Mouse (Mus musculus): ENCODE measurements around the gene Cdh24. TPM values are rescaled to one million over a fixed set of nuclear protein-coding genes. Genes with fewer than 3 reads are reported as not detected.

Gene Cdh24
- polyA plus RNA-seq, 1 experiment from 2014 or later = 6.2 TPM

GRCm38 (mm10) chr14:54640946-54641304, 239 bp downstream of the Cdh24 start, which contains the start of gene Gm17606:
Gm17606 (plus strand) TSS chr14:54640952.
- H3K4me1 ChIP-seq (ENCODE audit: control insufficient read depth, insufficient read depth, low read length) = peaks cover 6% of the 10 kb centered on the region; the same call in 1 of the 2 replicates
- H3K4me3 ChIP-seq (ENCODE audit: low read depth, low read length) = peak within 1 kb of the TSS; percentile 75
- peak within 1 kb of the TSS; percentile 95 for H3K4me2 ChIP-seq (ENCODE audit: low read depth, low read length)
- peaks cover 23% of the 10 kb centered on the region for H3K36me3 ChIP-seq (replicated peaks; ENCODE audit: control insufficient read depth, insufficient read depth, low read depth, low read length)
- no peaks in the 10 kb centered on the region for H3K9me3 ChIP-seq (replicated peaks; ENCODE audit: control insufficient read depth, low read length)
- no peak; the same call in 1 of the 2 replicates for ATAC-seq (replicated peaks; ENCODE audit: insufficient number of reproducible peaks, low FRiP score, low TSS enrichment, low read depth)
- peak within 1 kb of the TSS; percentile 64 for H3K27ac ChIP-seq (replicated peaks; ENCODE audit: low read depth, low read length)
- peak within 1 kb of the TSS; percentile 92 for H3K9ac ChIP-seq (replicated peaks; ENCODE audit: low read length)
- WGBS = 0% methylated on average over 21 of the region's 28 CpGs
- no peaks in the 10 kb centered on the region for H3K27me3 ChIP-seq (ENCODE audit: control insufficient read depth, insufficient read depth, low read length)
- DNase-seq (ENCODE audit: low spot score) = no peak

DNA sequence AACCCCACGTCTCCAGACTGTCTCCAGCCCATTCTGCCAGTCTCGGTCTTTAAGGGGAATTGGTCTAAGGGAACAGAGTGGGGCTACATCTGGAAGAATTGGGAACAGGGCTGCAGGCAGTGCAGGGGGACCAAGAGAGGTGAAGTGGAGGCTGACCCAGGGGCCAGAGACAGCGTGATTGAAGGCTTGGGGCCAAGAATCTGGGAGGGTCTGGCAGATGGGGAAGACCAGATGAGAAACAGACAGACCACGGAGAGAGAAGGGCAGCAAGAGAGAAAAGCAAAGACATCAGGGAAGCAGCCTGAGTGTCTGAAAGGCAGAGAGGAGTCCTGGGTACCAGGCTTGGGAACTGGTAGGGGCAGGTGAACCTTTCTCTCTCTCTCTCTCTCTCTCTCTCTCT, 1.0 kb downstream of the Cdh24 start:
- peaks cover 6% of the 10 kb centered on the region; the same call in 1 of the 2 replicates for H3K4me1 ChIP-seq (ENCODE audit: control insufficient read depth, insufficient read depth, low read length)
- H3K9ac ChIP-seq (replicated peaks; ENCODE audit: low read length) = peak overlapping the region; percentile 92; the same call in 1 of the 2 replicates
- no peak for ATAC-seq (replicated peaks; ENCODE audit: insufficient number of reproducible peaks, low FRiP score, low TSS enrichment, low read depth)
- no peak overlapping the region for H3K27ac ChIP-seq (replicated peaks; ENCODE audit: low read depth, low read length)
- DNase-seq (ENCODE audit: low spot score) = no peak
- WGBS = 19% methylated on average over 4 of the region's 4 CpGs
- no peaks in the 10 kb centered on the region for H3K9me3 ChIP-seq (replicated peaks; ENCODE audit: control insufficient read depth, low read length)
- H3K27me3 ChIP-seq (ENCODE audit: control insufficient read depth, insufficient read depth, low read length) = no peaks in the 10 kb centered on the region
- peak overlapping the region; percentile 75 for H3K4me3 ChIP-seq (ENCODE audit: low read depth, low read length)
- H3K36me3 ChIP-seq (replicated peaks; ENCODE audit: control insufficient read depth, insufficient read depth, low read depth, low read length) = peaks cover 15% of the 10 kb centered on the region
- H3K4me2 ChIP-seq (ENCODE audit: low read depth, low read length) = peak overlapping the region; percentile 95

GRCm38 (mm10) chr14:54638210-54638609, 3.0 kb downstream of the Cdh24 start:
- no peak overlapping the region for H3K4me2 ChIP-seq (ENCODE audit: low read depth, low read length)
- H3K4me3 ChIP-seq (ENCODE audit: low read depth, low read length) = no peak overlapping the region
- WGBS = 90% methylated on average over 5 of the region's 5 CpGs
- H3K27me3 ChIP-seq (ENCODE audit: control insufficient read depth, insufficient read depth, low read length) = no peaks in the 10 kb centered on the region
- H3K9ac ChIP-seq (replicated peaks; ENCODE audit: low read length) = no peak overlapping the region
- ATAC-seq (replicated peaks; ENCODE audit: insufficient number of reproducible peaks, low FRiP score, low TSS enrichment, low read depth) = no peak
- H3K9me3 ChIP-seq (replicated peaks; ENCODE audit: control insufficient read depth, low read length) = no peaks in the 10 kb centered on the region
- peaks cover 6% of the 10 kb centered on the region; the same call in 1 of the 2 replicates for H3K4me1 ChIP-seq (ENCODE audit: control insufficient read depth, insufficient read depth, low read length)
- DNase-seq (ENCODE audit: low spot score) = no peak
- H3K36me3 ChIP-seq (replicated peaks; ENCODE audit: control insufficient read depth, insufficient read depth, low read depth, low read length) = peaks cover 8% of the 10 kb centered on the region
- no peak overlapping the region for H3K27ac ChIP-seq (replicated peaks; ENCODE audit: low read depth, low read length)

GRCm38 (mm10) chr14:54636954-54637353, 4.2 kb downstream of the Cdh24 start:
- H3K27ac ChIP-seq (replicated peaks; ENCODE audit: low read depth, low read length) = no peak overlapping the region
- H3K27me3 ChIP-seq (ENCODE audit: control insufficient read depth, insufficient read depth, low read length) = no peaks in the 10 kb centered on the region
- no peaks in the 10 kb centered on the region for H3K9me3 ChIP-seq (replicated peaks; ENCODE audit: control insufficient read depth, low read length)
- H3K4me1 ChIP-seq (ENCODE audit: control insufficient read depth, insufficient read depth, low read length) = peaks cover 6% of the 10 kb centered on the region; the same call in 1 of the 2 replicates
- no peak overlapping the region for H3K4me3 ChIP-seq (ENCODE audit: low read depth, low read length)
- ATAC-seq (replicated peaks; ENCODE audit: insufficient number of reproducible peaks, low FRiP score, low TSS enrichment, low read depth) (no peak), DNase-seq (ENCODE audit: low spot score) (peak; percentile 67)
- H3K36me3 ChIP-seq (replicated peaks; ENCODE audit: control insufficient read depth, insufficient read depth, low read depth, low read length) = peaks cover 11% of the 10 kb centered on the region
- H3K9ac ChIP-seq (replicated peaks; ENCODE audit: low read length) = no peak overlapping the region
- no peak overlapping the region for H3K4me2 ChIP-seq (ENCODE audit: low read depth, low read length)
- WGBS = 47% methylated on average over 8 of the region's 8 CpGs

GRCm38 (mm10) chr14:54634182-54634581, 7.0 kb downstream of the Cdh24 start:
- no peak for DNase-seq (ENCODE audit: low spot score)
- no peak overlapping the region for H3K4me3 ChIP-seq (ENCODE audit: low read depth, low read length)
- WGBS = 89% methylated on average over 4 of the region's 4 CpGs
- no peak overlapping the region for H3K9ac ChIP-seq (replicated peaks; ENCODE audit: low read length)
- H3K36me3 ChIP-seq (replicated peaks; ENCODE audit: control insufficient read depth, insufficient read depth, low read depth, low read length) = peaks cover 13% of the 10 kb centered on the region
- ATAC-seq (replicated peaks; ENCODE audit: insufficient number of reproducible peaks, low FRiP score, low TSS enrichment, low read depth) = no peak
- H3K27ac ChIP-seq (replicated peaks; ENCODE audit: low read depth, low read length) = no peak overlapping the region
- H3K4me1 ChIP-seq (ENCODE audit: control insufficient read depth, insufficient read depth, low read length) = no peaks in the 10 kb centered on the region
- no peak overlapping the region for H3K4me2 ChIP-seq (ENCODE audit: low read depth, low read length)
- H3K27me3 ChIP-seq (ENCODE audit: control insufficient read depth, insufficient read depth, low read length) = no peaks in the 10 kb centered on the region
- no peaks in the 10 kb centered on the region for H3K9me3 ChIP-seq (replicated peaks; ENCODE audit: control insufficient read depth, low read length)

DNA sequence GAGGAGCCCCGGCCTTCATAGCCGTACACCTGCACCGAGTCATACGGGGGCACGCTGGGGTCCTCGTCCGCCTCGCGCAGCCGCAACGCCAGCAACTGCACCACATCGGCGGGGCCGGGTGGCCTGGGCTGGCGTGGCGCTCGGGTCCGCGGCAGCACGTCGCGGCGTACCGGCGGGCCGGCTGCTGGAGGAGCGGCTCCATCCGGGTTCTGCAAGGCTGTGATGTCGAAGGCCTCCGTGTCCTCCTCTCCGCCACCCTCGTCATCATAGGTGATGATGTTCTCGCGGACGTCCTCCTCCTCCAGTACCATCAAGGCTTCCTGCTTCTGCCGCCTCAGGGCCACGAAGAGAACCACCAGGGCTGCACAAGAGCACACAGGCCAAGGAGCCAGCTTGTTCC, 8.9 kb downstream of the Cdh24 start:
- ATAC-seq (replicated peaks; ENCODE audit: insufficient number of reproducible peaks, low FRiP score, low TSS enrichment, low read depth) (no peak), DNase-seq (ENCODE audit: low spot score) (no peak)
- Histone ChIP-seq H3K4me3 (ENCODE audit: low read depth, low read length) (no peak overlapping the region), H3K36me3 (replicated peaks; ENCODE audit: control insufficient read depth, insufficient read depth, low read depth, low read length) (peaks cover 13% of the 10 kb centered on the region), H3K9ac (replicated peaks; ENCODE audit: low read length) (no peak overlapping the region), H3K27ac (replicated peaks; ENCODE audit: low read depth, low read length) (no peak overlapping the region), H3K4me2 (ENCODE audit: low read depth, low read length) (no peak overlapping the region), H3K27me3 (ENCODE audit: control insufficient read depth, insufficient read depth, low read length) (no peaks in the 10 kb centered on the region), H3K4me1 (ENCODE audit: control insufficient read depth, insufficient read depth, low read length) (no peaks in the 10 kb centered on the region), H3K9me3 (replicated peaks; ENCODE audit: control insufficient read depth, low read length) (no peaks in the 10 kb centered on the region)
- 91% methylated on average over 30 of the region's 37 CpGs for WGBS

DNA sequence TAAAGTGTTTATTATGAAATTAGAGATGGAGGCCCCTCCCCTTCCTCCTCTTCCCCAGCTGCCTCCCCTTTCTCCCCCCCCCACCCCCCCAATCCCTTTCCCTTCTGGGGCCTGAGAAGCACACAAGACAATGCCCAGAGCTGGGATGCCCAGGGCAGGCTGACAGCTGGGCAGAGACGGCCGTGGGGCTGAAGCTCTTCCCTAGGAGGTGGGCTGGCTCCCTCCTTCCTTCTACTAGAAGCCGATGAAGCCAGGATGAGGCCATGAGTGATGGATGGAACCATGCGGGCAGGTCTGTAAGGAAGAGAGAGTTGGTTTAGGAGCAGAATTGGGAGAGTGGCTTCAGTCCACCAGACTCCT, 9.9 kb downstream of the Cdh24 start:
- Histone ChIP-seq H3K4me2 (ENCODE audit: low read depth, low read length) (no peak overlapping the region), H3K4me1 (ENCODE audit: control insufficient read depth, insufficient read depth, low read length) (no peaks in the 10 kb centered on the region), H3K27ac (replicated peaks; ENCODE audit: low read depth, low read length) (no peak overlapping the region), H3K27me3 (ENCODE audit: control insufficient read depth, insufficient read depth, low read length) (no peaks in the 10 kb centered on the region), H3K4me3 (ENCODE audit: low read depth, low read length) (no peak overlapping the region), H3K9me3 (replicated peaks; ENCODE audit: control insufficient read depth, low read length) (no peaks in the 10 kb centered on the region), H3K9ac (replicated peaks; ENCODE audit: low read length) (no peak overlapping the region), H3K36me3 (replicated peaks; ENCODE audit: control insufficient read depth, insufficient read depth, low read depth, low read length) (peaks cover 13% of the 10 kb centered on the region)
- DNase-seq (ENCODE audit: low spot score) = no peak
- ATAC-seq (replicated peaks; ENCODE audit: insufficient number of reproducible peaks, low FRiP score, low TSS enrichment, low read depth) = no peak
- WGBS = 66% methylated on average over 4 of the region's 4 CpGs

GRCm38 (mm10) chr14:54630583-54631239, 10.5 kb downstream of the Cdh24 start:
- H3K27me3 ChIP-seq (ENCODE audit: control insufficient read depth, insufficient read depth, low read length) = no peaks in the 10 kb centered on the region
- H3K9ac ChIP-seq (replicated peaks; ENCODE audit: low read length) = no peak overlapping the region
- no peak for ATAC-seq (replicated peaks; ENCODE audit: insufficient number of reproducible peaks, low FRiP score, low TSS enrichment, low read depth)
- H3K9me3 ChIP-seq (replicated peaks; ENCODE audit: control insufficient read depth, low read length) = no peaks in the 10 kb centered on the region
- DNase-seq (ENCODE audit: low spot score) = no peak
- H3K27ac ChIP-seq (replicated peaks; ENCODE audit: low read depth, low read length) = no peak overlapping the region
- 77% methylated on average over 11 of the region's 11 CpGs for WGBS
- no peak overlapping the region for H3K4me2 ChIP-seq (ENCODE audit: low read depth, low read length)
- no peaks in the 10 kb centered on the region for H3K4me1 ChIP-seq (ENCODE audit: control insufficient read depth, insufficient read depth, low read length)
- peaks cover 13% of the 10 kb centered on the region for H3K36me3 ChIP-seq (replicated peaks; ENCODE audit: control insufficient read depth, insufficient read depth, low read depth, low read length)
- H3K4me3 ChIP-seq (ENCODE audit: low read depth, low read length) = no peak overlapping the region
